Mouse (Mus musculus): ENCODE data around the gene A930033H14Rik.

DNA sequence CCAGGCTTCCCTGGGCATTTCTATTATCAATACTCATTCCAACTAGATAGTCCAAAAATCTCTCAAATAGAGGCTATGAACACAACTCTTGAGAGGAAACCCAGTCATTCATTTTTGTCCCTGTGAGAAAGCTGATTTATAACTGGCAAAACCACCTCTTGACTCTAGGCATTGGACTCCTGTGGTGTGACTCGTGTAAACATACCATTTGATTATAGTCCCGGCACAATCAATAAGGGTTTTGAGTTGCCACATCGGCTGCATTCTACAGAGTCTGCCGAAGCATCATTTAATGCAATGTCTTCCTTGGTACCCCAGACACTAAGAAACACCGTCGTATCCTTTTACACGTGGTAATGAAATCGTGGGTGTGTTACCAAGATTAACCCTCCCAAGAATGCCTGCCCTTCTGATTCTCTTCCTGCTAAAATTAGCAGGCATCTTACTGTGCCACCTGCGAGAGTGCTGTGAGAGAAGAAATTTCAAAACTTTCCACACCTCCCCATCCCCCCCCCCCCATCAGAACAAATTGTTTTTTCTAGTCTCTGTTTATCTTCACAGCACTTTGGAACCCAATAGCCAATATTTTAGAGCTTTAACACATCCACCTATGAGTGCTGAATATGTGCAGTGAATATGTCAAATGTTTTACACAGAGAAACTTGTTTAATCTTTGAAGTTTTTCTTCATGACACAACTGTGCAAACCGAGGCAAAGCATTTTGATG, 22.3 kb downstream of the A930033H14Rik start:
- TF ChIP-seq CTCF (IDR thresholded peaks at IDR 0.05; ENCODE audit: borderline replicate concordance, insufficient read depth, low read length) = no peak
- no peak for TF ChIP-seq POLR2A (IDR thresholded peaks at IDR 0.05; ENCODE audit: low read depth, low read length)

All from embryonic fibroblast, embryonic 13.5 days (primary cell).